Mouse (Mus musculus) gastrocnemius, adult 8-10 months (tissue): Measurements from ENCODE around the gene Tbc1d17. TPM values are rescaled to one million over a fixed set of nuclear protein-coding genes. Genes with fewer than 3 reads are reported as not detected.

Experiments
- DNase-seq, 2 experiments: peaks; one replicate each; pipeline ENCODE4 v3.0.0; 2022; ENCODE audit warnings: low spot score in 2 of 2
- microRNA-seq: library from miRNA; unstranded; fragments of <30 nt; microRNA quantifications from one replicate; pipeline ENCODE4 v1.2.0, GENCODE M21; 2022
- total RNA-seq, 4 experiments: library from RNA; stranded (reverse); gene quantifications; 2 replicates each; pipeline ENCODE4 v1.2.4; 2022

The Tbc1d17 gene
- total RNA-seq, 4 experiments from 2014 or later = 58.9 to 71.3 (median 63.3) TPM

DNA sequence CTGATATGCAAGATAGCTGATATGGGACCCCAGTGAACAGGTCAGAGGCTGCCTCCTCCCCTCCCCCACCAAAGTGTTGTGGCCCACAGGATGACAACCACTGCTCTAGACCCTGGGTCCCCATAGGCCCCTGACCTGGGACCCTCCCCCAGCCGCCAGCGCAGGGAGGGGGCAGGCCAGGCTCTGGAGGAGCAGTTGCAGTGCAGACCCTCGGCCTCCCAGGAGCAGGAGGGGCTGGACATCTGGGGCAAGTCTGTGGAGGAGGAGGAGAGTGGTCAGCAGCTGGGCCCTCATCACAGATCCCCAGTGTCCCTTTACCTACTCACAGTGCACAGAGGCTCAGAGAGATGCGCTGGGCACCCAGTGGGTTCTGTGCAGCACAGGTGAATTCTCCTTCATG, 58.8 kb downstream of the Tbc1d17 start:
- DNase-seq = no peak

- no peak for DNase-seq
Observed at GRCm38 (mm10) chr7:44789531-44789930, 59.3 kb downstream of the Tbc1d17 start.

Small RNAs within 50 kb of the gene (microRNA-seq; reads per million reads assigned to microRNA genes)
- gene Mir707 = not detected

Other genes with a start within 250 kb of the Tbc1d17 start
- gene Myh14, start 178.2 kb downstream of the Tbc1d17 start, total RNA-seq = 10 to 100 TPM; 38.7 to 58.3 (median 42.5) TPM
- gene Izumo2, start 140.3 kb downstream of the Tbc1d17 start, total RNA-seq = not detected
- 10 to 100 TPM; 19.9 to 23.5 (median 21.6) TPM for gene Vrk3, start 100.7 kb downstream of the Tbc1d17 start, total RNA-seq
- under 1 TPM in 1 of 4 experiments, not detected in 3; 0.13 TPM for gene Zfp473, start 98.0 kb downstream of the Tbc1d17 start, total RNA-seq
- gene Nup62, start 33.0 kb downstream of the Tbc1d17 start, total RNA-seq = 10 to 100 TPM; 18.8 to 25.8 (median 22.7) TPM
- gene Il4i1, start 32.7 kb downstream of the Tbc1d17 start, total RNA-seq = 1 to 10 TPM; 1.8 to 4.4 (median 2.6) TPM
- gene Atf5, start 32.4 kb downstream of the Tbc1d17 start, total RNA-seq = 10 to 100 TPM; 71.2 to 97.1 (median 77.4) TPM
- 100 to 1,000 TPM; 139 to 158 (median 141) TPM for gene Akt1s1, start 88 bp downstream of the Tbc1d17 start, total RNA-seq
- 10 to 100 TPM; 21.2 to 23.9 (median 22.4) TPM for gene Pnkp, start 8.1 kb upstream of the Tbc1d17 start, total RNA-seq
- gene Ptov1, start 20.7 kb upstream of the Tbc1d17 start, total RNA-seq = 100 to 1,000 TPM; 146 to 178 (median 160) TPM
- gene Med25, start 43.6 kb upstream of the Tbc1d17 start, total RNA-seq = 10 to 100 TPM; 64.0 to 79.1 (median 71.0) TPM
- 10 to 100 TPM; 17.4 to 27.1 (median 18.7) TPM for gene Fuz, start 47.0 kb upstream of the Tbc1d17 start, total RNA-seq
- 10 to 100 TPM; 63.5 to 67.9 (median 65.5) TPM for gene Ap2a1, start 80.4 kb upstream of the Tbc1d17 start, total RNA-seq
- not detected for gene Tsks, start 94.1 kb upstream of the Tbc1d17 start, total RNA-seq
- 1 to 10 TPM in 1 of 4 experiments, under 1 TPM in 3; 0.61 to 1.3 (median 0.71) TPM for gene Cpt1c, start 125.8 kb upstream of the Tbc1d17 start, total RNA-seq
- gene Prmt1, start 137.5 kb upstream of the Tbc1d17 start, total RNA-seq = 100 to 1,000 TPM; 144 to 162 (median 152) TPM
- gene Irf3, start 148.6 kb upstream of the Tbc1d17 start, total RNA-seq = 10 to 100 TPM; 13.5 to 22.2 (median 17.9) TPM
- 10 to 100 TPM in 1 of 4 experiments, 1 to 10 TPM in 3; 8.2 to 13.0 (median 9.4) TPM for gene Bcl2l12, start 149.6 kb upstream of the Tbc1d17 start, total RNA-seq
- 10 to 100 TPM; 43.2 to 50.7 (median 48.4) TPM for gene Scaf1, start 167.3 kb upstream of the Tbc1d17 start, total RNA-seq
- gene Rras, start 168.9 kb upstream of the Tbc1d17 start, total RNA-seq = 10 to 100 TPM; 20.1 to 25.7 (median 21.3) TPM
- gene Prr12, start 203.8 kb upstream of the Tbc1d17 start, total RNA-seq = 10 to 100 TPM; 15.3 to 17.5 (median 15.9) TPM
- gene Nosip, start 213.3 kb upstream of the Tbc1d17 start, total RNA-seq = 10 to 100 TPM; 24.5 to 31.0 (median 28.2) TPM
- 10 to 100 TPM in 2 of 4 experiments, 1 to 10 TPM in 2; 7.2 to 13.3 (median 10.6) TPM for gene Prrg2, start 213.6 kb upstream of the Tbc1d17 start, total RNA-seq
- gene Rcn3, start 243.1 kb upstream of the Tbc1d17 start, total RNA-seq = 10 to 100 TPM in 1 of 4 experiments, 1 to 10 TPM in 3; 4.1 to 10.2 (median 7.5) TPM